Mouse (Mus musculus) left cerebral cortex, adult 6 months (tissue): ENCODE data around the gene A730061H03Rik. TPM values are rescaled to one million over a fixed set of nuclear protein-coding genes. Genes with fewer than 3 reads are reported as not detected.

ENCODE experiments used
- long read RNA-seq, 2 experiments: library from polyadenylated mRNA; unstranded; transcript quantifications; one replicate each; pipeline ENCODE4 v2.0.0; 2019 to 2020
- polyA plus RNA-seq: library from polyadenylated mRNA; unstranded; fragments of <200 nt; fragmentation: Nextera tagmentation; gene quantifications from 2 replicates; pipeline ENCODE4 v1.2.3, GENCODE M21; 2021

The A730061H03Rik gene
- 0.48 TPM in 1 of 2 replicates, not detected in the other for polyA plus RNA-seq
- long read RNA-seq, experiment 1, partial matches to known transcripts: 0 of 1 reads
- long read RNA-seq, experiment 1, other reads (novel, unspliced or antisense): 0 of 1 reads
- long read RNA-seq, experiment 2: 0 reads

GRCm38 (mm10) chr14:55560202-55561073 lies at the start of gene A730061H03Rik:
A730061H03Rik (minus strand) TSS chr14:55560406.

GRCm38 (mm10) chr14:55603271-55603632 lies 43.0 kb upstream of the A730061H03Rik start, which contains the start of gene Irf9:
Irf9 (plus strand) TSS chr14:55603571.

DNA sequence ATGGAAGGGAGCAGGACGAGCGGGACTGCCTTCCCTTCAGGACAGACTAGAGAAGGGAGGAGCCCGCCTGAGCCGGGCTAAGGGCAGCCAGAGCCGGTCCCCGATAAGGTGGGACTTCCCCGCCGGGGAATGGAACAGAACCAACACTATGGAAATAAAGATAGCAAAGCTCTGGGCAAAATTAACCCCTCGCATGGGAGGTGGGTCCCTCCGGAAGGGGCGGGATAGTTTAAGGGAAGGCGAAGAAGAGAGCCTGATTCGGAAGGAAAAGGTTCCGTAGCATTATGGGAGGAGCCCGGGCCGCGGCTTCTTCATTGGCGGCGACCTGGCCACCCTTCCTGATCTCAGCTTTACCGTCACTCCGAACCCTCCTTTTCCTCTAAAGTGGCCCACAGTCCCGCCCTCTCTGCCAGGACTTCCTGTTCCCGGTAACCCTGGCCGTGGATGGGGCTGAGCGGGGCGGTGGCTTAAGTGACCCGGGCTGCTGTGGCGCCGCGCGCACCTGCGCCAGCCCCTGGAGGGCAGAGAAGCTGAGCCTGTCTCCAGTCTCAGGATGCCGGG lies 31.2 kb upstream of the A730061H03Rik start, which contains the start of gene Rnf31:
Rnf31 (plus strand) TSS at position 378 of the 561 bp plus-strand sequence.

DNA sequence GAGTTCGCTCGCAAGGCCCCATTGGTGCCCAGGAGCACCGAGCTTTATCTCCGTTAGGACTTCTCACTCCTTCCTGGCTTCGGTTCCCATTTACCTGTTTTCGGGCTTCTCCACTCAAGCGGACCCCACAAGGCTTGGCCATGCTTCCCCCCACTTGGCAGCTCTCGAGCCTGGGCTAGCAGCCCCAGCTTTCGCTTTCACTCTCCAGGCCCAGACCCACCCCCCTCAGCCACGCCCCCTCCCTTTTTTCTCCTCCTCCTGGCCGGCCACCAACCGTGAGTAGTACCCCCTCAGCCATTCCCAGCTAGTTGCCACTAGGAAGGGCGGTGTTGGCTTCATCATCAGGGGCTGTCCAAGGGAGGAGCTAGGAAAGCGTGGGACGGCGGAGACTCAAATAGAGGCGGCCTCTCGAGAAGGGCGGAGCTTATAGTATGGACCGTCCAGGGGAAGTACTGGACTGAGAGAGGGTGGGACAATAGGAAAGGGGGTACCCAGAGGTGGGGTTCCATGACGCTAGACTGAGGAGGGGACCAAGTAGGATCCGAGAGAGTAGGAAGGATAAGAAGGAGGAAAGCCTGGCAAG lies 30.6 kb upstream of the A730061H03Rik start, which contains the start of gene Psme2:
Psme2 (minus strand) TSS at position 366 of the 583 bp plus-strand sequence.

DNA sequence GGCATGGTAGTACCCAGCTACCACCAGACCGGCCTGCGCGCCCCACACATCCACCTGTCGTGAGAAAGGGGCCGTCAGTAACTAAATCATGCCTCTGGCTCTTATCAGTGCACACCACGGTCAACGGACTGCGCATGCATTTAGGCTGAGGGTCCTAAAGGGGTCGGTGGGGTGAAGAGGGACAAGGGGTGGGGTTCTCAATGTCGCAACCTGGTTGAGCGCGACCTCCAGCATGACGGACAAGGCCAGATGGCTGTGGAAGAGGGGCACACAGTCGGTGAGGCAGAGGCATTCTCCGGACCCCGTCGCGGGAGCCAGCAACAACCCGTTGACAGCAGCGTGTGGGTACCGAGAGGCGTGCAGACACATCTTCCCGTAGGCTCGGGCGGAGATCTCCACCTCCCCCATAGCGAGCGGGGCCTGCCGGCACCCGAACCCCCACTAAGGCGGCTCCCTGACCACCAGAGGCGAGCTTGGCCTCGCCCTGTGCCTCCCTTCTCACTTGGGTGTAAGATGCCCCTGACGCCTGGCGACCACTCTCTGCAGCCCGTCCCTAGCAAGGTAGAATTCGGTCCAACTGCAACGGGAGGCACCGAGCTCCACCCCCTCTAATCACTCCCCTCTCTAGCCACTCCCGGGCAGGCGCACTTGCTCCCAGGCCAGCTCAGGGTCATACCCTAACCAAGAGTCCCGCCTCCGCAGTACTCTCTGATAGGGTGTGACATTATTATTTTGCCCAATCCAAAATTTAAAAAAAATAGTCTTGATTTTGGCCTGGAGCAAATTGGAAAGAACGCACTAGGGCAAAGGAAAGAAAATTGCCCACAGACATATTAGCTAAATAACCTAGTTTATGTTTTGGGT lies 24.7 kb upstream of the A730061H03Rik start, which contains the start of gene Emc9:
Emc9 (minus strand) TSS at position 601 of the 864 bp plus-strand sequence.

DNA sequence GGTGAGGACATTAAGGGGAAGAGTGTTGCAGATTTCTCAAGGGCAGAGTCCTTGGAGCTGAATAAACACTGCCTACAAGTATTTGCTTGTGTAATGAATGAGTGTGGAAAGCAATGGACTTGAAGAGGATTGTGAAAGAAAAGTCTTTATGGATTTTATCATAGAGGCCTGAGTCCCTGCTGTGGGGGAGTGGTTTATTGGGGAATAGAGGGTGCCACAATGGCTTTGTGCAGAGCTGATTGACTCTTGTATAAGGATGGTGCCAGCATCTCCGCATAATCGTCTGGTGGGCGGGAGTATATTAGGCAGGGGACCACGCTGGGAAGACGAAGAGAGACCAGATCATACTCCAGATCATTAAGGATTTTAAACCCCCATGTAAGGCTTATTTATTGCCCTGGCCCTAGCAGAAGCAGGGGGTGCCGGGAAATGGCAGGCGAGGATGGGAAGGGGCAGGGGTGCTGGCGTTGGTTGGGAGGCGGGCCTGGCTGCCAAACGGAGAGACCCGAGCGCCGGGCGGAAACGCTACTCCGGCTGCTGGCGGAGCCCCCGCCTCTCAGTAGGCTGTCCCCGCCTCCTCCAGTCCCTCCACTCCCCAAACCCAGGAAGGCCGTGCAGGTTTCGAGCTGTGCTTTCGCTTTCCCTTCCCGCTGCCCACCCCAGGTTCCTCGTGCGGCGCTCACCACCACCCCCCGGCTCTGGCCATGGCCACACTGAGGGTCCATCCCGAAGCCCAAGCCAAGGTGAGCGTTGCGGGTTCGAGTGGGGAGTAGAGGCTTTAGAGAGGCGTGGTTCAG lies 17.9 kb upstream of the A730061H03Rik start, which contains the start of gene Psme1:
Psme1 (plus strand) TSS at position 253 of the 797 bp plus-strand sequence.

GRCm38 (mm10) chr14:55575302-55575701 lies 15.1 kb upstream of the A730061H03Rik start, which contains the start of gene Fitm1:
Fitm1 (plus strand) TSS chr14:55575617.

DNA sequence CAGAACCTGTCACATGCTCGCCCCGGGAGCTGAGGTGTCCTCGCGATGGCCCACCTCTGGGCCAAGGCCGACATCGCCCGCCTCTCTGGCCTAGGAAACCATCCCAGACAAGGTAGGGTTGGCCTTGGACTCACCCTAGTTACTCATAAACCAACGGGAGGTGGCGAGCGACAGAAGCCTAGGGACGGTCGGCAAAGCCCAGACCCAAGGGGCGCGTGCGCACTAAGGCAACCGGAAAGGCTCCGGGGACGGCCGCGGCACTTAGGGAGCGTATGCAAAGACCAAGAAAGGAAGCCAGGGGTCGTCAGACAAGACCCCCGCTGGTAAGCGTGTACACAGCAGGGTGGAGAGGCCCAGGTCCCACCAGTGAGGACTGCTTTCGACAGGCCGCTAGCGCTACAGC lies 406 bp downstream of the A730061H03Rik start, which contains the start of gene Dcaf11:
Dcaf11 (plus strand) TSS at position 208 of the 403 bp plus-strand sequence.

GRCm38 (mm10) chr14:55540067-55540786 lies 20.0 kb downstream of the A730061H03Rik start, which contains the start of gene Pck2:
Pck2 (plus strand) TSS chr14:55540266.

GRCm38 (mm10) chr14:55524785-55525184 lies 35.4 kb downstream of the A730061H03Rik start, which contains the start of gene Nrl:
Nrl (minus strand) TSS chr14:55524981.

GRCm38 (mm10) chr14:55510125-55510731 lies 50.0 kb downstream of the A730061H03Rik start, which contains the start of gene Cpne6:
Cpne6 (plus strand) TSS chr14:55510445.

Other genes with a start within 250 kb of the A730061H03Rik start
- gene Dhrs4, start 81.6 kb downstream of the A730061H03Rik start, polyA plus RNA-seq: 15.8 and 18.1 TPM in 2 replicates
- 1.8 and 2.5 TPM in 2 replicates for gene Carmil3, start 69.8 kb downstream of the A730061H03Rik start, polyA plus RNA-seq
- gene Cpne6, start 50.0 kb downstream of the A730061H03Rik start, polyA plus RNA-seq: 154 and 195 TPM in 2 replicates
- 0.05 TPM in 1 of 2 replicates, not detected in the other for gene Nrl, start 35.4 kb downstream of the A730061H03Rik start, polyA plus RNA-seq
- 19.1 and 25.6 TPM in 2 replicates for gene Pck2, start 20.1 kb downstream of the A730061H03Rik start, polyA plus RNA-seq
- gene Dcaf11, start 400 bp downstream of the A730061H03Rik start, polyA plus RNA-seq: 53.7 and 76.2 TPM in 2 replicates
- not detected in 2 replicates for gene Fitm1, start 15.2 kb upstream of the A730061H03Rik start, polyA plus RNA-seq
- 49.1 and 53.6 TPM in 2 replicates for gene Psme1, start 17.7 kb upstream of the A730061H03Rik start, polyA plus RNA-seq
- gene Emc9, start 24.9 kb upstream of the A730061H03Rik start, polyA plus RNA-seq: 112 and 145 TPM in 2 replicates
- gene Psme2, start 30.7 kb upstream of the A730061H03Rik start, polyA plus RNA-seq: 98.6 and 102 TPM in 2 replicates
- gene Rnf31, start 31.3 kb upstream of the A730061H03Rik start, polyA plus RNA-seq: 7.8 and 9.4 TPM in 2 replicates
- 4.2 and 4.3 TPM in 2 replicates for gene Irf9, start 43.2 kb upstream of the A730061H03Rik start, polyA plus RNA-seq
- 0.65 and 1.0 TPM in 2 replicates for gene Rec8, start 57.6 kb upstream of the A730061H03Rik start, polyA plus RNA-seq
- gene Ipo4, start 75.6 kb upstream of the A730061H03Rik start, polyA plus RNA-seq: 40.6 and 51.1 TPM in 2 replicates
- gene Gm49378, start 77.5 kb upstream of the A730061H03Rik start, polyA plus RNA-seq: 0.55 TPM in 1 of 2 replicates, not detected in the other
- gene Tm9sf1, start 83.4 kb upstream of the A730061H03Rik start, polyA plus RNA-seq: 24.9 and 28.7 TPM in 2 replicates
- 0.11 and 0.22 TPM in 2 replicates for gene Tssk4, start 89.8 kb upstream of the A730061H03Rik start, polyA plus RNA-seq
- gene Mdp1, start 100.1 kb upstream of the A730061H03Rik start, polyA plus RNA-seq: 55.6 and 68.7 TPM in 2 replicates
- gene Gmpr2, start 111.5 kb upstream of the A730061H03Rik start, polyA plus RNA-seq: 21.2 and 26.0 TPM in 2 replicates
- 603 and 676 TPM in 2 replicates for gene Nedd8, start 111.7 kb upstream of the A730061H03Rik start, polyA plus RNA-seq
- 12.0 and 12.5 TPM in 2 replicates for gene Tinf2, start 121.4 kb upstream of the A730061H03Rik start, polyA plus RNA-seq
- not detected in 2 replicates for gene Tgm1, start 153.5 kb upstream of the A730061H03Rik start, polyA plus RNA-seq
- gene Rabggta, start 161.9 kb upstream of the A730061H03Rik start, polyA plus RNA-seq: 37.3 and 41.7 TPM in 2 replicates
- gene Dhrs1, start 185.3 kb upstream of the A730061H03Rik start, polyA plus RNA-seq: 121 and 123 TPM in 2 replicates
- 7.6 and 7.7 TPM in 2 replicates for gene Nop9, start 185.3 kb upstream of the A730061H03Rik start, polyA plus RNA-seq
- gene Cideb, start 198.1 kb upstream of the A730061H03Rik start, polyA plus RNA-seq: 4.6 and 5.6 TPM in 2 replicates
- 0.40 and 0.45 TPM in 2 replicates for gene Ltb4r2, start 201.0 kb upstream of the A730061H03Rik start, polyA plus RNA-seq
- not detected in 2 replicates for gene Ltb4r1, start 205.6 kb upstream of the A730061H03Rik start, polyA plus RNA-seq
- gene Adcy4, start 223.7 kb upstream of the A730061H03Rik start, polyA plus RNA-seq: 1.2 and 2.1 TPM in 2 replicates
- gene Ripk3, start 228.5 kb upstream of the A730061H03Rik start, polyA plus RNA-seq: 0.34 TPM in 1 of 2 replicates, not detected in the other